Mouse (Mus musculus) E14TG2a.4 (cell line): Measurements from ENCODE around the gene Ksr1.

ENCODE experiments used
- CTCF ChIP-seq: conservative IDR thresholded peaks from 2 replicates; pipeline ENCODE4 v1.5.1; 2014; ENCODE audit warnings: low read length
- NANOG ChIP-seq: IDR thresholded peaks from 2 replicates; pipeline ENCODE4 v1.6.1; 2014; ENCODE audit warnings: borderline replicate concordance, low read length, mixed read lengths

- TF ChIP-seq CTCF (no peak), NANOG (no peak)
These were observed 52.1 kb downstream of the Ksr1 start for GRCm38 (mm10) chr11:79093986-79094695.
